Mouse (Mus musculus) ES-Bruce4 (cell line): ENCODE data around the gene Cacna2d2. TPM values are rescaled to one million over a fixed set of nuclear protein-coding genes. Genes with fewer than 3 reads are reported as not detected.

ENCODE experiments used
- H3K27ac ChIP-seq: 2 replicates; pipeline ENCODE4 v1.5.1; 2012; ENCODE audit warnings: low read length, inconsistent platforms; ENCODE audit not compliant: insufficient read depth
- H3K27me3 ChIP-seq: 2 replicates; pipeline ENCODE4 v1.6.1; 2012; ENCODE audit warnings: mild to moderate bottlenecking, low read length, inconsistent platforms; ENCODE audit not compliant: control insufficient read depth, poor library complexity, insufficient read depth, severe bottlenecking
- H3K36me3 ChIP-seq: 2 replicates; pipeline ENCODE4 v1.6.1; 2012; ENCODE audit warnings: inconsistent platforms, mild to moderate bottlenecking, low read length, moderate library complexity; ENCODE audit not compliant: control insufficient read depth, poor library complexity, insufficient read depth, severe bottlenecking
- H3K4me1 ChIP-seq: one replicate; pipeline ENCODE4 v1.8.1; 2011; ENCODE audit warnings: low read length; ENCODE audit not compliant: control insufficient read depth, insufficient read depth
- H3K4me3 ChIP-seq: 2 replicates; pipeline ENCODE4 v1.5.1; 2011; ENCODE audit warnings: low read depth, mild to moderate bottlenecking, low read length
- H3K9ac ChIP-seq: 2 replicates; pipeline ENCODE4 v1.6.1; 2012; ENCODE audit warnings: low read depth, mild to moderate bottlenecking, inconsistent platforms; ENCODE audit not compliant: poor library complexity, severe bottlenecking
- H3K9me3 ChIP-seq: replicated peaks from 2 replicates; pipeline ENCODE4 v1.6.1; 2012; ENCODE audit warnings: mild to moderate bottlenecking, low read length, inconsistent platforms; ENCODE audit not compliant: control insufficient read depth, poor library complexity, insufficient read depth, severe bottlenecking
- CTCF ChIP-seq: IDR thresholded peaks from one replicate; pipeline ENCODE4 v1.8.1; 2011; ENCODE audit warnings: low read depth, low read length
- EP300 ChIP-seq: IDR thresholded peaks from 2 replicates; pipeline ENCODE4 v1.6.1; 2011; ENCODE audit warnings: low read depth, low read length; ENCODE audit not compliant: insufficient read depth
- POLR2A ChIP-seq: IDR thresholded peaks from one replicate; pipeline ENCODE4 v1.8.1; 2011; ENCODE audit warnings: low read length; ENCODE audit not compliant: insufficient read depth
- polyA plus RNA-seq: library from polyadenylated mRNA; stranded (reverse); fragments of >200 nt; gene quantifications from 2 replicates; pipeline ENCODE4 v1.2.4, GENCODE M21; 2011; ENCODE audit warnings: low read depth; ENCODE audit not compliant: missing spikeins, insufficient read depth, insufficient read length

The Cacna2d2 gene
- polyA plus RNA-seq, 1 experiment: 3.2 TPM

- no peaks in the 10 kb centered on the region for H3K9me3 ChIP-seq
- H3K27me3 ChIP-seq: no peaks in the 10 kb centered on the region
- H3K4me3 ChIP-seq: no peak overlapping the region
- no peak overlapping the region for H3K9ac ChIP-seq
- no peaks in the 10 kb centered on the region for H3K36me3 ChIP-seq
- H3K4me1 ChIP-seq: no peaks in the 10 kb centered on the region
- TF ChIP-seq CTCF (no peak), EP300 (no peak), POLR2A (no peak)
- H3K27ac ChIP-seq: no peak overlapping the region
Observed at GRCm38 (mm10) chr9:107496359-107496758, 96.9 kb downstream of the Cacna2d2 start.

GRCm38 (mm10) chr9:107500708-107501286 is 101.4 kb downstream of the Cacna2d2 start:
- Histone ChIP-seq H3K4me3 (no peak overlapping the region), H3K27ac (no peak overlapping the region), H3K36me3 (no peaks in the 10 kb centered on the region), H3K4me1 (no peaks in the 10 kb centered on the region), H3K9me3 (no peaks in the 10 kb centered on the region), H3K9ac (no peak overlapping the region), H3K27me3 (no peaks in the 10 kb centered on the region)
- TF ChIP-seq POLR2A: no peak
- TF ChIP-seq EP300: no peak
- TF ChIP-seq CTCF: no peak

GRCm38 (mm10) chr9:107502131-107502846 is 102.9 kb downstream of the Cacna2d2 start:
- Histone ChIP-seq H3K9ac (no peak overlapping the region), H3K4me1 (no peaks in the 10 kb centered on the region), H3K27me3 (no peaks in the 10 kb centered on the region), H3K36me3 (no peaks in the 10 kb centered on the region), H3K27ac (no peak overlapping the region), H3K4me3 (no peak overlapping the region), H3K9me3 (no peaks in the 10 kb centered on the region)
- TF ChIP-seq POLR2A (no peak), CTCF (no peak), EP300 (no peak)

GRCm38 (mm10) chr9:107504662-107505537 is 105.5 kb downstream of the Cacna2d2 start:
- H3K9ac ChIP-seq: 0 out of 2 replicates have a peak overlapping the region, but pooled peaks have one; percentile 21
- no peak overlapping the region for H3K27ac ChIP-seq
- H3K9me3 ChIP-seq: no peaks in the 10 kb centered on the region
- H3K27me3 ChIP-seq: no peaks in the 10 kb centered on the region
- no peaks in the 10 kb centered on the region for H3K36me3 ChIP-seq
- no peaks in the 10 kb centered on the region for H3K4me1 ChIP-seq
- H3K4me3 ChIP-seq: peak overlapping the region; percentile 60
- no peak for TF ChIP-seq POLR2A

- H3K4me3 ChIP-seq: no peak overlapping the region
- TF ChIP-seq POLR2A (no peak), CTCF (no peak), EP300 (no peak)
- no peaks in the 10 kb centered on the region for H3K9me3 ChIP-seq
- no peaks in the 10 kb centered on the region for H3K36me3 ChIP-seq
- no peak overlapping the region for H3K27ac ChIP-seq
- no peak overlapping the region for H3K9ac ChIP-seq
- no peaks in the 10 kb centered on the region for H3K4me1 ChIP-seq
- H3K27me3 ChIP-seq: no peaks in the 10 kb centered on the region
Observed at GRCm38 (mm10) chr9:107508266-107508665, 108.9 kb downstream of the Cacna2d2 start.

GRCm38 (mm10) chr9:107510384-107511100 is 111.1 kb downstream of the Cacna2d2 start:
- TF ChIP-seq EP300: no peak
- no peak for TF ChIP-seq CTCF
- no peak for TF ChIP-seq POLR2A
- no peak overlapping the region for H3K27ac ChIP-seq
- no peaks in the 10 kb centered on the region for H3K4me1 ChIP-seq
- H3K27me3 ChIP-seq: no peaks in the 10 kb centered on the region
- H3K9ac ChIP-seq: no peak overlapping the region
- no peak overlapping the region for H3K4me3 ChIP-seq
- no peaks in the 10 kb centered on the region for H3K36me3 ChIP-seq
- no peaks in the 10 kb centered on the region for H3K9me3 ChIP-seq
